Mouse (Mus musculus): ENCODE results near the gene Nfe2l1. TPM values are rescaled to one million over a fixed set of nuclear protein-coding genes. Genes with fewer than 3 reads are reported as not detected.

Gene Nfe2l1
- polyA plus RNA-seq, 1 experiment from 2014 or later: 93.9 TPM

- Histone ChIP-seq H3K9ac (replicated peaks; ENCODE audit: low read length) (peak overlapping the region; percentile 53; the same call in 1 of the 2 replicates), H3K36me3 (ENCODE audit: insufficient read depth, low read length) (peaks cover 38% of the 10 kb centered on the region), H3K4me3 (ENCODE audit: low read length) (peak overlapping the region; percentile 57), H3K27me3 (ENCODE audit: insufficient read depth, low read length) (no peaks in the 10 kb centered on the region), H3K4me2 (replicated peaks; ENCODE audit: low read depth, low read length) (peak overlapping the region; percentile 94), H3K4me1 (ENCODE audit: insufficient read depth, low read length) (peaks cover 62% of the 10 kb centered on the region), H3K9me3 (ENCODE audit: low read length) (no peaks in the 10 kb centered on the region), H3K27ac (ENCODE audit: low read length) (peak overlapping the region; percentile 89)
- ATAC-seq (ENCODE audit: low FRiP score, low TSS enrichment): no peak
- WGBS: 23% methylated on average over 7 of the region's 7 CpGs
Measured at GRCm38 (mm10) chr11:96824783-96825495, 4.8 kb downstream of the Nfe2l1 start.

GRCm38 (mm10) chr11:96823880-96824782, 5.6 kb downstream of the Nfe2l1 start:
- ATAC-seq (ENCODE audit: low FRiP score, low TSS enrichment): peak; percentile 84
- Histone ChIP-seq H3K27ac (ENCODE audit: low read length) (peak overlapping the region; percentile 89), H3K9me3 (ENCODE audit: low read length) (no peaks in the 10 kb centered on the region), H3K9ac (replicated peaks; ENCODE audit: low read length) (peak overlapping the region; percentile 68), H3K4me3 (ENCODE audit: low read length) (peak overlapping the region; percentile 57), H3K4me2 (replicated peaks; ENCODE audit: low read depth, low read length) (peak overlapping the region; percentile 94), H3K36me3 (ENCODE audit: insufficient read depth, low read length) (peaks cover 44% of the 10 kb centered on the region), H3K27me3 (ENCODE audit: insufficient read depth, low read length) (no peaks in the 10 kb centered on the region), H3K4me1 (ENCODE audit: insufficient read depth, low read length) (peaks cover 62% of the 10 kb centered on the region)
- 1% methylated on average over 26 of the region's 26 CpGs for WGBS

- Histone ChIP-seq H3K9me3 (ENCODE audit: low read length) (no peaks in the 10 kb centered on the region), H3K36me3 (ENCODE audit: insufficient read depth, low read length) (peaks cover 51% of the 10 kb centered on the region), H3K27ac (ENCODE audit: low read length) (peak overlapping the region; percentile 81), H3K4me1 (ENCODE audit: insufficient read depth, low read length) (peaks cover 58% of the 10 kb centered on the region), H3K4me3 (ENCODE audit: low read length) (peak overlapping the region; percentile 57), H3K9ac (replicated peaks; ENCODE audit: low read length) (peak overlapping the region; percentile 68), H3K4me2 (replicated peaks; ENCODE audit: low read depth, low read length) (peak overlapping the region; percentile 94), H3K27me3 (ENCODE audit: insufficient read depth, low read length) (no peaks in the 10 kb centered on the region)
- no peak; the same call in none of the 2 replicates for ATAC-seq (ENCODE audit: low FRiP score, low TSS enrichment)
- WGBS: 5% methylated on average over 13 of the region's 13 CpGs
Measured at GRCm38 (mm10) chr11:96823471-96823837, 6.3 kb downstream of the Nfe2l1 start.

- Histone ChIP-seq H3K9me3 (ENCODE audit: low read length) (no peaks in the 10 kb centered on the region), H3K4me2 (replicated peaks; ENCODE audit: low read depth, low read length) (peak overlapping the region; percentile 94), H3K4me1 (ENCODE audit: insufficient read depth, low read length) (peaks cover 53% of the 10 kb centered on the region), H3K9ac (replicated peaks; ENCODE audit: low read length) (peak overlapping the region; percentile 68), H3K4me3 (ENCODE audit: low read length) (peak overlapping the region; percentile 57), H3K27me3 (ENCODE audit: insufficient read depth, low read length) (no peaks in the 10 kb centered on the region), H3K36me3 (ENCODE audit: insufficient read depth, low read length) (peaks cover 57% of the 10 kb centered on the region), H3K27ac (ENCODE audit: low read length) (no peak overlapping the region)
- WGBS: 36% methylated on average over 4 of the region's 4 CpGs
- no peak for ATAC-seq (ENCODE audit: low FRiP score, low TSS enrichment)
Measured at GRCm38 (mm10) chr11:96822675-96823470, 6.9 kb downstream of the Nfe2l1 start.

GRCm38 (mm10) chr11:96821956-96822355, 7.8 kb downstream of the Nfe2l1 start:
- Histone ChIP-seq H3K4me2 (replicated peaks; ENCODE audit: low read depth, low read length) (no peak overlapping the region), H3K4me3 (ENCODE audit: low read length) (no peak overlapping the region), H3K27me3 (ENCODE audit: insufficient read depth, low read length) (no peaks in the 10 kb centered on the region), H3K9me3 (ENCODE audit: low read length) (no peaks in the 10 kb centered on the region), H3K27ac (ENCODE audit: low read length) (no peak overlapping the region), H3K9ac (replicated peaks; ENCODE audit: low read length) (no peak overlapping the region), H3K36me3 (ENCODE audit: insufficient read depth, low read length) (peaks cover 57% of the 10 kb centered on the region), H3K4me1 (ENCODE audit: insufficient read depth, low read length) (peaks cover 44% of the 10 kb centered on the region)
- no peak for ATAC-seq (ENCODE audit: low FRiP score, low TSS enrichment)
- 97% methylated on average over 10 of the region's 10 CpGs for WGBS

- 81% methylated on average over 8 of the region's 8 CpGs for WGBS
- no peaks in the 10 kb centered on the region for H3K9me3 ChIP-seq (ENCODE audit: low read length)
- ATAC-seq (ENCODE audit: low FRiP score, low TSS enrichment): no peak
Measured at GRCm38 (mm10) chr11:96818128-96818710, 11.5 kb downstream of the Nfe2l1 start.

GRCm38 (mm10) chr11:96816979-96817378, 12.8 kb downstream of the Nfe2l1 start:
- no peak for ATAC-seq (ENCODE audit: low FRiP score, low TSS enrichment)
- Histone ChIP-seq H3K9me3 (ENCODE audit: low read length) (no peaks in the 10 kb centered on the region), H3K36me3 (ENCODE audit: insufficient read depth, low read length) (peaks cover 86% of the 10 kb centered on the region), H3K27ac (ENCODE audit: low read length) (no peak overlapping the region), H3K4me3 (ENCODE audit: low read length) (no peak overlapping the region), H3K27me3 (ENCODE audit: insufficient read depth, low read length) (no peaks in the 10 kb centered on the region), H3K4me2 (replicated peaks; ENCODE audit: low read depth, low read length) (no peak overlapping the region), H3K4me1 (ENCODE audit: insufficient read depth, low read length) (no peaks in the 10 kb centered on the region), H3K9ac (replicated peaks; ENCODE audit: low read length) (no peak overlapping the region)
- WGBS: 87% methylated on average over 5 of the region's 5 CpGs

More at GRCm38 (mm10) chr11:96818128-96818710, 11.5 kb downstream of the Nfe2l1 start:
- Histone ChIP-seq H3K36me3 (ENCODE audit: insufficient read depth, low read length) (peaks cover 77% of the 10 kb centered on the region), H3K4me3 (ENCODE audit: low read length) (no peak overlapping the region), H3K27me3 (ENCODE audit: insufficient read depth, low read length) (no peaks in the 10 kb centered on the region), H3K27ac (ENCODE audit: low read length) (no peak overlapping the region), H3K4me2 (replicated peaks; ENCODE audit: low read depth, low read length) (no peak overlapping the region), H3K4me1 (ENCODE audit: insufficient read depth, low read length) (peaks cover 8% of the 10 kb centered on the region), H3K9ac (replicated peaks; ENCODE audit: low read length) (no peak overlapping the region)

- Histone ChIP-seq H3K36me3 (ENCODE audit: insufficient read depth, low read length) (peaks cover 86% of the 10 kb centered on the region), H3K9me3 (ENCODE audit: low read length) (no peaks in the 10 kb centered on the region), H3K4me1 (ENCODE audit: insufficient read depth, low read length) (no peaks in the 10 kb centered on the region), H3K9ac (replicated peaks; ENCODE audit: low read length) (no peak overlapping the region), H3K4me3 (ENCODE audit: low read length) (no peak overlapping the region), H3K4me2 (replicated peaks; ENCODE audit: low read depth, low read length) (no peak overlapping the region), H3K27ac (ENCODE audit: low read length) (no peak overlapping the region), H3K27me3 (ENCODE audit: insufficient read depth, low read length) (no peaks in the 10 kb centered on the region)
- 90% methylated on average over 1 of the region's 1 CpGs for WGBS
- ATAC-seq (ENCODE audit: low FRiP score, low TSS enrichment): no peak
Measured at GRCm38 (mm10) chr11:96816494-96816893, 13.3 kb downstream of the Nfe2l1 start.

- no peak for ATAC-seq (ENCODE audit: low FRiP score, low TSS enrichment)
- 96% methylated on average over 2 of the region's 2 CpGs for WGBS
Measured at GRCm38 (mm10) chr11:96815895-96816294, 13.9 kb downstream of the Nfe2l1 start.

More at GRCm38 (mm10) chr11:96815895-96816294, 13.9 kb downstream of the Nfe2l1 start:
- H3K4me1 ChIP-seq (ENCODE audit: insufficient read depth, low read length): no peaks in the 10 kb centered on the region
- H3K36me3 ChIP-seq (ENCODE audit: insufficient read depth, low read length): peaks cover 86% of the 10 kb centered on the region
- H3K4me2 ChIP-seq (replicated peaks; ENCODE audit: low read depth, low read length): no peak overlapping the region
- no peaks in the 10 kb centered on the region for H3K27me3 ChIP-seq (ENCODE audit: insufficient read depth, low read length)
- no peak overlapping the region for H3K27ac ChIP-seq (ENCODE audit: low read length)
- H3K4me3 ChIP-seq (ENCODE audit: low read length): no peak overlapping the region
- H3K9me3 ChIP-seq (ENCODE audit: low read length): no peaks in the 10 kb centered on the region
- H3K9ac ChIP-seq (replicated peaks; ENCODE audit: low read length): no peak overlapping the region
